Mouse (Mus musculus) brain, embryonic 18.5 days (tissue): Measurements from ENCODE around the gene Git1.

ENCODE experiments used
- DNase-seq: peaks from one replicate; pipeline ENCODE4 v3.0.0-alpha.2; 2012; ENCODE audit warnings: low read depth, low spot score

The Git1 gene

GRCm38 (mm10) chr11:77493512-77494343, at the start of gene Git1:
Gene Git1 (plus strand): TSS chr11:77493562.
- DNase-seq, result no peak

- DNase-seq, result no peak
Measured at GRCm38 (mm10) chr11:77444939-77445338, 48.4 kb upstream of the Git1 start.

GRCm38 (mm10) chr11:77446628-77447041, 46.7 kb upstream of the Git1 start:
- no peak for DNase-seq

- DNase-seq, result no peak
Measured at GRCm38 (mm10) chr11:77449224-77449623, 44.1 kb upstream of the Git1 start.

GRCm38 (mm10) chr11:77451670-77452069, 41.7 kb upstream of the Git1 start:
- no peak for DNase-seq

- DNase-seq, result no peak
Measured at GRCm38 (mm10) chr11:77453388-77453787, 40.0 kb upstream of the Git1 start.

- no peak for DNase-seq
Measured at GRCm38 (mm10) chr11:77455770-77456510, 37.4 kb upstream of the Git1 start.

- no peak for DNase-seq
Measured at GRCm38 (mm10) chr11:77456866-77457265, 36.5 kb upstream of the Git1 start.

GRCm38 (mm10) chr11:77461856-77462255, 31.5 kb upstream of the Git1 start:
- no peak for DNase-seq

- DNase-seq, result no peak
Measured at GRCm38 (mm10) chr11:77462283-77463100, 30.9 kb upstream of the Git1 start, which contains the start of gene Coro6. Gene Coro6 (plus strand): TSS chr11:77462411.

- DNase-seq, result no peak
Measured at GRCm38 (mm10) chr11:77463101-77463445, 30.3 kb upstream of the Git1 start.

GRCm38 (mm10) chr11:77463786-77464185, 29.6 kb upstream of the Git1 start:
- DNase-seq, result no peak

- no peak for DNase-seq
Measured at GRCm38 (mm10) chr11:77464684-77465083, 28.7 kb upstream of the Git1 start.

- DNase-seq, result no peak
Measured at GRCm38 (mm10) chr11:77465111-77465510, 28.3 kb upstream of the Git1 start.

GRCm38 (mm10) chr11:77466544-77466943, 26.8 kb upstream of the Git1 start:
- DNase-seq, result no peak

GRCm38 (mm10) chr11:77467157-77467556, 26.2 kb upstream of the Git1 start:
- DNase-seq, result no peak

GRCm38 (mm10) chr11:77467784-77468183, 25.6 kb upstream of the Git1 start:
- DNase-seq, result no peak

GRCm38 (mm10) chr11:77468397-77468796, 25.0 kb upstream of the Git1 start:
- no peak for DNase-seq

GRCm38 (mm10) chr11:77471407-77471806, 22.0 kb upstream of the Git1 start:
- no peak for DNase-seq

- DNase-seq, result no peak
Measured at GRCm38 (mm10) chr11:77472775-77473174, 20.6 kb upstream of the Git1 start.

GRCm38 (mm10) chr11:77476216-77476615, 17.1 kb upstream of the Git1 start:
- no peak for DNase-seq

GRCm38 (mm10) chr11:77476895-77477294, 16.5 kb upstream of the Git1 start:
- DNase-seq, result no peak
